Mouse (Mus musculus): ENCODE measurements around the gene Ak9. TPM values are rescaled to one million over a fixed set of nuclear protein-coding genes. Genes with fewer than 3 reads are reported as not detected.
"Not testable (repeated sequence)": the region's sequence is repeated elsewhere in the genome, so short reads cannot be mapped to it uniquely, and the experiment has no call there.

Ak9 gene
- polyA plus RNA-seq, 1 experiment from 2014 or later, result 1.1 TPM

- H3K4me1 ChIP-seq; H3K4me3 ChIP-seq (replicated peaks); H3K27ac ChIP-seq (replicated peaks); ATAC-seq (ENCODE audit: insufficient number of reproducible peaks, low FRiP score, low TSS enrichment, low read depth); H3K27me3 ChIP-seq; H3K4me2 ChIP-seq (replicated peaks); H3K36me3 ChIP-seq; H3K9me3 ChIP-seq (replicated peaks); H3K9ac ChIP-seq: not testable (repeated sequence)
- WGBS, result 82% methylated on average over 2 of the region's 2 CpGs
Measured at GRCm38 (mm10) chr10:41415368-41415767, 111.6 kb downstream of the Ak9 start.

DNA sequence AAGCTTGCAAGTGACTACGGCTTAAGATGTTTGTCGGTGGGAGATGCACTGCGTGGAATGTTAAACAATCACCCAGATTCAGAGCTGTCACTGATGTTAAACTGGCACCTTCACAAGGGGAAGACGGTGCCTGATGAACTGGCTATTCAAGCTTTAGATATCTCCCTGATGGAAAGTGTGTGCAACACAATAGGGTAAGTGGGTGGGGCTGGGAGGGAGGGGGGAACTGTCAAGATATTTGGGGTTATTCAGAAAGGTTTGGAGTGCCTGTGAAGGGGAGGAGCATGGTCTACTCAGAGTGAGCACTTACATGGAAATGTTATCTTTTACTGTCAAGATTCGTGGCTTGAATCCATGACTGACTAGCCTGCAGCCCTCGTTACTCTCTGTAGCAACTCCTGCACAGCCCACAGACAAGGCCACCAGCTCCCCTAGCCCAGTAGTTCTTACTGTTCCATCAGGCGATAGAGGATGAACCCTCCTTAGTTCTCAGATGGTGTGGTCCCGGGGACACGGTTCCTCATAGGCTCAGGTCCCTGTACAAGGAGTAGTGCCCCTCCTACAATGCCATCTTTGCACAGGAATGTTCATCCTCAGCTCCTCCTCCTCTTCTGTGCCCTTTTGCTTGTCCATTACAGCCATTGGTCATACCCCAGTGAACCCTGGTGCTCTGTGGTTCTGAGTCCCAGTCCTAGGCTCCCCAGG, 116.9 kb downstream of the Ak9 start:
- WGBS, result 80% methylated on average over 9 of the region's 9 CpGs
- ATAC-seq (ENCODE audit: insufficient number of reproducible peaks, low FRiP score, low TSS enrichment, low read depth), result no peak

DNA sequence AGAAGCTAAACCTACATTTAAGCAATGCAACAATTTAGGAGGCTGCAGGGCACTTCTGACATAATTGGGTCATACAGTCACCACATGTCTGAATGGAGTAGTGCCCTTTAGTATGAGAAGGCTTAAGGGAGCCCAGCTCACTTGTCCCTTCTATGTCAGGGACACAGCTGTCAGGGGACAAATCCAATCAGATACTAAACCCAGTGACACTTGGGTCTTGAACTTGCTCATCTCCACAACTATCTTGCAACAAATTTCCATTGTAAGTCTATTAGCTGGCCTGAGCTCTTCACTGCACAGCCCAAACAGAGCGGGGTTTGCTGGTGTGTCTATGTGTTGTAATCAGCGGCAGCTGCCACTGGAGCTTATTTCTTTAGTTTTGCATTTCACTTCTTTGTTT, 119.9 kb downstream of the Ak9 start:
- ATAC-seq (ENCODE audit: insufficient number of reproducible peaks, low FRiP score, low TSS enrichment, low read depth), result no peak
- Histone ChIP-seq H3K27me3 (no peaks in the 10 kb centered on the region), H3K36me3 (no peaks in the 10 kb centered on the region), H3K4me3 (replicated peaks) (no peak overlapping the region), H3K4me1 (no peaks in the 10 kb centered on the region), H3K27ac (replicated peaks) (no peak overlapping the region), H3K4me2 (replicated peaks) (no peak overlapping the region), H3K9ac (no peak overlapping the region), H3K9me3 (replicated peaks) (no peaks in the 10 kb centered on the region)
- WGBS, result 92% methylated on average over 2 of the region's 2 CpGs

More for the DNA sequence above, 116.9 kb downstream of the Ak9 start:
- Histone ChIP-seq H3K27me3 (no peaks in the 10 kb centered on the region), H3K9me3 (replicated peaks) (no peaks in the 10 kb centered on the region), H3K4me2 (replicated peaks) (no peak overlapping the region), H3K4me1 (no peaks in the 10 kb centered on the region), H3K36me3 (no peaks in the 10 kb centered on the region), H3K9ac (no peak overlapping the region), H3K4me3 (replicated peaks) (no peak overlapping the region), H3K27ac (replicated peaks) (no peak overlapping the region)

GRCm38 (mm10) chr10:41426368-41426767, 122.6 kb downstream of the Ak9 start:
- Histone ChIP-seq H3K4me1 (no peaks in the 10 kb centered on the region), H3K27ac (replicated peaks) (no peak overlapping the region), H3K27me3 (no peaks in the 10 kb centered on the region), H3K9ac (no peak overlapping the region), H3K36me3 (no peaks in the 10 kb centered on the region), H3K4me2 (replicated peaks) (no peak overlapping the region), H3K4me3 (replicated peaks) (no peak overlapping the region), H3K9me3 (replicated peaks) (no peaks in the 10 kb centered on the region)
- ATAC-seq (ENCODE audit: insufficient number of reproducible peaks, low FRiP score, low TSS enrichment, low read depth), result no peak
- 57% methylated on average over 6 of the region's 6 CpGs for WGBS

DNA sequence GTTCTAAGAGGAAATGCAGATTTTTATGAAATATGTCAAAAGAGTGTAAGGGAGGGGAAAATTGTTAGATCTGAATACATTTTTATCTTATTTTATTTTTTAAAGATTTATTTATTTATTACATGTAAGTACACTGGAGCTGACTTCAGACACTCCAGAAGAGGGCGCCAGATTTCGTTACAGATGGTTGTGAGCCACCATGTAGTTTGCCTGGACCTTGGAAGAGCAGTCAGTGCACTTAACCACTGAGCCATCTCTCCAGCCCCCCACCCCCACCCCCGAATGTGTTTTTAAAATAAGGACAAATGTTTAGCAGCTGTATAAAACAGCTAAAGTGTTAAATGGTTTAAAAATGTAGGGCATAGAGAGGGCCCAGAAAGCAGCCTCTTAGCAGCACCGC, 130.8 kb downstream of the Ak9 start:
- H3K9ac ChIP-seq, result no peak overlapping the region
- no peaks in the 10 kb centered on the region for H3K36me3 ChIP-seq
- no peak overlapping the region for H3K4me2 ChIP-seq (replicated peaks)
- no peaks in the 10 kb centered on the region for H3K9me3 ChIP-seq (replicated peaks)
- 25% methylated on average over 4 of the region's 4 CpGs for WGBS
- H3K4me1 ChIP-seq, result no peaks in the 10 kb centered on the region
- no peak for ATAC-seq (ENCODE audit: insufficient number of reproducible peaks, low FRiP score, low TSS enrichment, low read depth)
- H3K27ac ChIP-seq (replicated peaks), result no peak overlapping the region
- no peaks in the 10 kb centered on the region for H3K27me3 ChIP-seq
- no peak overlapping the region for H3K4me3 ChIP-seq (replicated peaks)

DNA sequence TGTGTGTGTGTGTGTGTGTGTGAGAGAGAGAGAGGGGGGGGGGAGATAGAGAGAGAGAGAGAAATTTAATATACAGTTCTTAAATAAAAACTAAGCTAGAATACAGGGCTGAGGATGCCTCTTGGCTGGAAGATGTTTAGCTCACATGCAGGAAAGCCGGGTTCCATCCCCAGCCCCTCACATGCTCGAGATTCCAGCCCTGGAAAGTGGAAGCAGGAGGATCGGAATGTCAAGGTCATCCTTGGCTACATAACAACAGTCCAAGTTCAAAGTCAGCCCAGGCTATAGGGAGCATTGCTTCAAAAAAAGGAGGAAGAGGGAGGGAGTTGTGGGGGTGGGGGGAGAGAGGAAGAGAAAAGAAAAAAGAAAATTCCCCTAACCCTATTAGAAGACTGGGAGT, 131.4 kb downstream of the Ak9 start:
- Histone ChIP-seq H3K4me2 (replicated peaks) (no peak overlapping the region), H3K27ac (replicated peaks) (no peak overlapping the region), H3K4me3 (replicated peaks) (no peak overlapping the region), H3K9ac (no peak overlapping the region), H3K36me3 (no peaks in the 10 kb centered on the region), H3K4me1 (no peaks in the 10 kb centered on the region), H3K9me3 (replicated peaks) (no peaks in the 10 kb centered on the region), H3K27me3 (no peaks in the 10 kb centered on the region)
- no peak for ATAC-seq (ENCODE audit: insufficient number of reproducible peaks, low FRiP score, low TSS enrichment, low read depth)
- WGBS, result 30% methylated on average over 3 of the region's 3 CpGs

DNA sequence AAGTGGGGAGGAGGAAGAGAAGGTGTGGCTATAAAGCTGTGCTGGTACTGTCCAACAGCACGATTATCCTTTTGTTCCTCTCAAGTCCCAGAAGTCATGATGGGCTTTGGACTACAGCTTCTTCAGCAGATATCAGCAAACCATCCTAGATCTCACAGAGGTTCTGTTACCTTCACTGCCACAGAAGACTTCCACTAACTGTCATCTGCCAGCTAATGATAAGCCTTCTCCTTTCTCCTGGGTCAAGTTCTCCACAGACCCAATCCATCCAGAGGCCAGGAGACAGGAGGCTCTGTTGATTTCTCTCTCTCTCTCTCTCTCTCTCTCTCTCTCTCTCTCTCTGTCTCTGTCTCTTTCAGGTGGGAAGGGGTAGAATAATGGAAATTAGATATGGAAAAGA, 144.4 kb downstream of the Ak9 start:
- WGBS, result 88% methylated on average over 1 of the region's 1 CpGs
- ATAC-seq (ENCODE audit: insufficient number of reproducible peaks, low FRiP score, low TSS enrichment, low read depth), result no peak

DNA sequence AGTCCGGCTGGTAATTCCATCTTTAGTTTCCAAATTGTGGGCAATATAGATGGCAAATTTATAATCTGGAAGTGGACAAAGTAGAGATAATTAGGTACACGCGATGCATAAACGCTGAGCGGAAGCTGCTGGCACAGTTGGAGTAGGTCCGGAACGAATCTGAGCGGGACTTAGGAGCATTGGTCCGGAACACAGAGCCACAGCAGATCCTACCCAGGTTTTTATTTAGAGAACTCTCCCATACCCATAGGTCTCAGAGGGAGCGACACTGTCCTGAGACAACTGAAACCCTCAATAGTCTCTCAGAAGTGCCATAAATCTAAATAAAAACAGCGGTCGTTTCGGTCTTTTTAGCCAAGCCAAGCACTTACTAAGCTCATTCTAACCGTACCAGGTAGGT, 145.9 kb downstream of the Ak9 start:
- H3K4me3 ChIP-seq (replicated peaks), result peak overlapping the region; percentile 94
- no peaks in the 10 kb centered on the region for H3K27me3 ChIP-seq
- 12% methylated on average over 14 of the region's 14 CpGs for WGBS
- no peaks in the 10 kb centered on the region for H3K9me3 ChIP-seq (replicated peaks)
- ATAC-seq (ENCODE audit: insufficient number of reproducible peaks, low FRiP score, low TSS enrichment, low read depth), result peak; percentile 41; the same call in 1 of the 2 replicates
- peak overlapping the region; percentile 84 for H3K27ac ChIP-seq (replicated peaks)
- peak overlapping the region; percentile 77 for H3K4me2 ChIP-seq (replicated peaks)
- H3K36me3 ChIP-seq, result peaks cover 11% of the 10 kb centered on the region
- H3K4me1 ChIP-seq, result peaks cover 11% of the 10 kb centered on the region
- peak overlapping the region; percentile 86; the same call in 1 of the 2 replicates for H3K9ac ChIP-seq

More for the DNA sequence above, 144.4 kb downstream of the Ak9 start:
- no peaks in the 10 kb centered on the region for H3K9me3 ChIP-seq (replicated peaks)
- H3K4me1 ChIP-seq, result peaks cover 11% of the 10 kb centered on the region
- H3K27me3 ChIP-seq, result no peaks in the 10 kb centered on the region
- no peak overlapping the region for H3K4me2 ChIP-seq (replicated peaks)
- H3K36me3 ChIP-seq, result peaks cover 11% of the 10 kb centered on the region
- H3K4me3 ChIP-seq (replicated peaks), result no peak overlapping the region
- H3K27ac ChIP-seq (replicated peaks), result no peak overlapping the region
- H3K9ac ChIP-seq, result no peak overlapping the region

GRCm38 (mm10) chr10:41450137-41450670, 146.4 kb downstream of the Ak9 start, which contains the start of gene Zbtb24:
TSS of gene Zbtb24 (plus strand) at chr10:41450383.
- H3K36me3 ChIP-seq, result peaks cover 15% of the 10 kb centered on the region
- H3K4me3 ChIP-seq (replicated peaks), result peak within 1 kb of the TSS; percentile 94
- peak; percentile 97 for ATAC-seq (ENCODE audit: insufficient number of reproducible peaks, low FRiP score, low TSS enrichment, low read depth)
- H3K27me3 ChIP-seq, result no peaks in the 10 kb centered on the region
- peaks cover 11% of the 10 kb centered on the region for H3K4me1 ChIP-seq
- peak within 1 kb of the TSS; percentile 84 for H3K27ac ChIP-seq (replicated peaks)
- under 1% methylated on average over 49 of the region's 49 CpGs for WGBS
- H3K9ac ChIP-seq, result peak within 1 kb of the TSS; percentile 86
- peak within 1 kb of the TSS; percentile 77 for H3K4me2 ChIP-seq (replicated peaks)
- no peaks in the 10 kb centered on the region for H3K9me3 ChIP-seq (replicated peaks)

GRCm38 (mm10) chr10:41450780-41451522, 147.2 kb downstream of the Ak9 start:
- Histone ChIP-seq H3K4me2 (replicated peaks) (peak overlapping the region; percentile 77), H3K4me3 (replicated peaks) (peak overlapping the region; percentile 94), H3K9ac (peak overlapping the region; percentile 86), H3K9me3 (replicated peaks) (no peaks in the 10 kb centered on the region), H3K27me3 (no peaks in the 10 kb centered on the region), H3K36me3 (peaks cover 22% of the 10 kb centered on the region), H3K4me1 (peaks cover 11% of the 10 kb centered on the region), H3K27ac (replicated peaks) (peak overlapping the region; percentile 35)
- WGBS, result 52% methylated on average over 18 of the region's 18 CpGs
- no peak for ATAC-seq (ENCODE audit: insufficient number of reproducible peaks, low FRiP score, low TSS enrichment, low read depth)

DNA sequence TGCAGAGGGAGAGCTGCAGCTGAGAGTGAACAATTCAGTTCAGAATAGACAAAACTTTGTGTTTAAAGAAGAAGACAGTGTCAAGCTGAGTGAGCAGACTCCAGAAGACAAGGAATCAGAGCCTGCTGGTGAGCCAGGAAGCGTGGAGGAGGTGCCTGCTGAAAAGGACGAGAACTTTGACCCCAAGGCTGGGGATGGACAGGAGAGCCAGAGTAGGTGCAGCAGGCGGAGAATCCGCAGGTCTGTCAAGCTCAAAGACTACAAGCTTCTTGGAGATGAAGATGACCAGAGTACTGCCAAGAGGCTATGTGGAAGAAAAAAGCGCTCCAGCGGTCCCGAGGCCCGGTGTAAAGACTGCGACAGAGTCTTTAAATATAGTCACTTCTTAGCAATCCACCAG, 147.9 kb downstream of the Ak9 start:
- H3K4me1 ChIP-seq, result peaks cover 11% of the 10 kb centered on the region
- H3K4me2 ChIP-seq (replicated peaks), result no peak overlapping the region
- 93% methylated on average over 9 of the region's 9 CpGs for WGBS
- H3K9me3 ChIP-seq (replicated peaks), result no peaks in the 10 kb centered on the region
- no peak overlapping the region for H3K27ac ChIP-seq (replicated peaks)
- H3K36me3 ChIP-seq, result peaks cover 30% of the 10 kb centered on the region
- H3K9ac ChIP-seq, result no peak overlapping the region
- ATAC-seq (ENCODE audit: insufficient number of reproducible peaks, low FRiP score, low TSS enrichment, low read depth), result no peak
- H3K4me3 ChIP-seq (replicated peaks), result no peak overlapping the region
- no peaks in the 10 kb centered on the region for H3K27me3 ChIP-seq

Data from embryonic facial prominence, embryonic 15.5 days (tissue).